Mouse (Mus musculus) ES-E14 (cell line): Measurements from ENCODE around the gene Akap9.

Source experiments
- CHD2 ChIP-seq: IDR thresholded peaks from 2 replicates; pipeline ENCODE4 v1.6.1; 2014; ENCODE audit warnings: mild to moderate bottlenecking, low read depth, low read length, inconsistent platforms
- HCFC1 ChIP-seq: IDR thresholded peaks from 2 replicates; pipeline ENCODE4 v1.6.1; 2012; ENCODE audit warnings: low read length, inconsistent platforms, borderline replicate concordance; ENCODE audit not compliant: insufficient read depth
- MAFK ChIP-seq: IDR thresholded peaks from 2 replicates; pipeline ENCODE4 v1.6.1; 2014; ENCODE audit warnings: mild to moderate bottlenecking, low read depth, low read length, inconsistent platforms; ENCODE audit not compliant: insufficient read depth
- ZC3H11A ChIP-seq: IDR thresholded peaks from 2 replicates; pipeline ENCODE4 v1.6.1; 2012; ENCODE audit warnings: low read depth, mild to moderate bottlenecking, inconsistent platforms, low read length, borderline replicate concordance

DNA sequence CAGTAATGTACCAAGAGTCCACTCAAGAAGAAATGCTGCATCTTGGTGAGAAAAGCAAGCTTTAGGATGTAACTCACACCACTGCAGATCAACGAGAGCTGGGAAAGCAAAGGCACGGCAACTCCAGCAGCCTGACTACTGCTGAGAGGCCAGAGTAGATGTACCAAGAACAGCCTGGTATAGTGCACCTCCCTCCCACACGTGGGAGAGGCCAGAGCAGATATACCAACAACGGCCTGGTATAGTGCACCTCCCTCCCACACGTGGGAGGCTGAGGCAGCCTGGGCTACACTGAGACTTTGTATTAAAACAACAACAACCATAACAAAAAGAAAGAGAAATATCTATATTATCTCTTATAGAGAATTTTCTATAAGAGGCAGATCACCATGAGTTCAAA is 160.3 kb downstream of the Akap9 start:
- TF ChIP-seq HCFC1 (no peak), MAFK (no peak), CHD2 (no peak), ZC3H11A (no peak)
